Mouse (Mus musculus) lung, postnatal 0 days (tissue): Measurements from ENCODE around the gene Fastkd1.

Experiments
- CTCF ChIP-seq: IDR thresholded peaks from 2 replicates; pipeline ENCODE4 v1.5.1; 2016; ENCODE audit warnings: antibody characterized with exemption, mild to moderate bottlenecking
- EP300 ChIP-seq: IDR thresholded peaks from 2 replicates; pipeline ENCODE4 v1.6.1; 2016; ENCODE audit warnings: antibody characterized with exemption, mild to moderate bottlenecking, control low read depth

- TF ChIP-seq CTCF = no peak
- no peak for TF ChIP-seq EP300
Measured at GRCm38 (mm10) chr2:69722273-69722649, 8.9 kb upstream of the Fastkd1 start, which contains the start of gene Ppig.
